Mouse (Mus musculus) lung, postnatal 14 days (tissue): Measurements from ENCODE around the gene Cblb.

ENCODE experiments used
- DNase-seq: peaks from one replicate; pipeline ENCODE4 v3.0.0; 2021

The Cblb gene

DNA sequence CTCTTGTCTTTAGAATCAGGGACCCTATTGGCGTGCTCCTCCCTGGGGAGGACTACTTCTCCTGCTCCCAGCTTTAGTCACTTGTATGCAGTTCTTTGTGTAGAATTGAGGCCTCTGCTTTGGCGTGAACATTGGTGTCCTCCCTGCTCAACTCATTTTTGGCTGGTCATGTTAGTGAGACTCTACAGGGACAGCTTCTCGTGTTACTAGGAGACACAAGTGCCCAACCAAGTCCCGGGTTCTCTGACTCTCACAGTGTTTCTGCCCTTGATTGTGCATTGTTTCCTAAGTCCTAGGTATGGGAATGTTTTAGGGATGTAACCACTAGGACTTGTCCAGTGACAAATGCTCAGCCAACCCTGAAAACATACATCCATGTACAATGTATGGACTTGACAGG lies 9.9 kb downstream of the Cblb start:
- DNase-seq = no peak

GRCm38 (mm10) chr16:52042667-52043379 lies 11.8 kb downstream of the Cblb start:
- no peak for DNase-seq

DNA sequence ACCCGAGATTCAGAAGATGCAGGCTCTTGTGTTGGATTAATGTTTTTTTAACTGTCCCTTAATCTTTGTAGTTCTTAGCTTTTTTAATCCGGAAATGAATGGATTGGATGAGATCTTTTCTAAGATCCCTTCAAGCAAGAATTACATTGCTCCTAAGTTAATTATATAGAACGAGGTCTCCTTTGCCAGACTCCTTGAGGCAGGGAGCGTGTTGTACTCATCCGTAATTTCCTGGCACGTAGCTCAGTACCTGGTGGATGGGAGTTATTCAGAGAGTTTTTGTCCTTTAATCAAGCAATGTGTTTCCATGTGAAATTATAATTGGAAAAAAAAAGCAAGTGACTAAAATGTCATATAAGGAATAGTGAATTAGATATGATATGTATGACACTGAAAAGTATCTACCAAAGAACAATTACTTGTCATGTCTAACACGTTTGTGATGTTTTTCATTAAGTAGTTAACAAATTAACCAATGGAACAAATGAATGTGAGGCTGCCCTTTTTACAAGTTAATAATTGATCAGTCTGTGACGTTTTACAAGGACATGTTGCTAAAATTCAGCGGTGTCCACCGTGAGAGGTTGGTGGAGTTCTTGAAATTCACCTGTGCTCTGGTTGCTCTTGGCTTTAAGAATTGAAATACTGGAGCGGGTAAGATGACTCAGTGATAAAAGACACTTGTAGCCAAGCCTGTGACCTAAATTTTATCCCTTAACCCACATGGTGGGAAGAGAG lies 12.5 kb downstream of the Cblb start:
- no peak for DNase-seq

GRCm38 (mm10) chr16:52044518-52044917 lies 13.5 kb downstream of the Cblb start:
- no peak for DNase-seq

- no peak for DNase-seq
Observed at GRCm38 (mm10) chr16:52044985-52045384, 14.0 kb downstream of the Cblb start.

- DNase-seq = no peak
Observed at GRCm38 (mm10) chr16:52046464-52046863, 15.4 kb downstream of the Cblb start.

DNA sequence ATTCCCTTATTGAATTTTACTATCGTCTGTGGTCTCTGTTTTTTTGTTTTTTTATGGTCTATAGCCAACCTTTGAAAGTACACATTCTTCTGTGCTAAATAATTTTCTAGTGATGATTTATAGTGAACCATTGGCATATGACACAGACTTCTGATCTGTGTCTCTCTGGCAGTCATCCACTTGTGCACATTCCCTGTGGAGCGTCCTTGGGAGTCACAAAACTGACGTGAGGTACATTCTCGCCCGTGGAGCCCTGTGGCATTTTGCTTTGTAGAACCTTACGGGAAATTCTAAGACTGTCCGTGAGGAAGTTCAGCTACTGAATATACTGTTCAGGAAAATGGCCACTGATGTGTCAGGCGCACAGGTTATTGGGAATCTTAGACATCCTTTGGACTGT lies 20.1 kb downstream of the Cblb start:
- DNase-seq = no peak

DNA sequence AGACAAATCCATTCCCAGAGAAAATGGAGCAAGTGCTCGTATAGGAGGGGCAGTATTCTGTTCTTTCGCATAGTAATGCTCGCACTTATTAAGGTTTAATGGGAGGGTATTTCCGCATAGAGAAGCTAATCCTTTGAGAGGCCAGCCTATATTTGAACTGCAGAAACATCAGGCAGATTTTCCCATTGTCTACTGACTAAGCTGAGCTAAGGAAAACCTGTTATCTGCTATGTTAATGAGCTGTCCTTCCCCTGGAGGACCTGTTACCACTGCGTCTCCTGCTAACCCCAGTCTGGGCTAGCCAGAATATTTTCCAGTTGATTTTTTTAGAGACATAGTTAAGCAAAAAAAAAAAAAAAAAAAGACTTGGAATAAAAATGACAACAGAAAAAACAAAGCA lies 21.7 kb downstream of the Cblb start:
- DNase-seq = no peak

- no peak for DNase-seq
Observed at GRCm38 (mm10) chr16:52055236-52055635, 24.2 kb downstream of the Cblb start.

GRCm38 (mm10) chr16:52056164-52056563 lies 25.1 kb downstream of the Cblb start:
- DNase-seq = no peak

GRCm38 (mm10) chr16:52057335-52057734 lies 26.3 kb downstream of the Cblb start:
- no peak for DNase-seq

DNA sequence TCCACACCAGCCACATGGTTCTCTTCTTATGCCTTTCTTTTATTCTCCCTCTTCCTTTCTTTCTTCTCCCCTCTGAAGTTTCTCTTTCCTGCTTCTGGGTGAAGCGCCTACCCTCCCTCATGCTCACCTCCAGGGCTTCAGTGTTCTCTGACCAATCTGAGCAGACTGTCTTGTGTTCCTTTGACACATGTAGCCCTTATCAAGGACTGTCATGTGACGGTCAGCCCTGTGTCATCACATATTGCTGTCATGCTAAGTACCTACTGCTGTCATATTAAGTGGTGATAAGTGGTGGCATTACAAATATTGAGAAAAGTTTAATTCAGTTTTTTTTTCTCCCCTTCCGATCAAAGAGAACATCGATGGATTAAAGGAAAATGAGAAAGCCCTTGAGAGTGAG lies 28.5 kb downstream of the Cblb start:
- DNase-seq = no peak

- peak; percentile 62 for DNase-seq
Observed at GRCm38 (mm10) chr16:52060100-52060719, 29.2 kb downstream of the Cblb start.

DNA sequence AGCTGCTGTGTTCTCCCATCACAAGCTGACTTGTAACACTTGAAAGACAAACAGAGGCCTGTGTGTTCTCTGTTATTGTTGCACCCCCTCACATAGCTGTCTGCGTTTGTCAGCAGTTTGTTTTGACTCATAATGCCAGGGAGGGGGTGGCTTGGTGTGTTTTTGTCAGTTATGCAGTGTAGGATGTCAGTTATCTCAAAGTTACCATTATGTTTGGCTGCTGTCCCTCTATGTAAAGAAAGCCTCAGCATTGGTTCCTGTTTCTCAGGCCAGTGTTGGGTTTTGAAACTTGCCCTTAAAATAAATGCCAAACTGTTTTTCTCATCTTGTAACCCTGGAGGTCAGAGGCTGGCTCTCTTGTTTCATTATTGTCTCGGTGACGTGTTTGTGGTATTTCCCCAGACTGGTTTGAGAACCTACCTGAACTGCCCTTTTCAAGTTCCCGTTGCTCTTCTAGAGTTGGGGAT lies 30.0 kb downstream of the Cblb start:
- DNase-seq = peak; percentile 26

GRCm38 (mm10) chr16:52064309-52065105 lies 33.5 kb downstream of the Cblb start:
- DNase-seq = no peak

DNA sequence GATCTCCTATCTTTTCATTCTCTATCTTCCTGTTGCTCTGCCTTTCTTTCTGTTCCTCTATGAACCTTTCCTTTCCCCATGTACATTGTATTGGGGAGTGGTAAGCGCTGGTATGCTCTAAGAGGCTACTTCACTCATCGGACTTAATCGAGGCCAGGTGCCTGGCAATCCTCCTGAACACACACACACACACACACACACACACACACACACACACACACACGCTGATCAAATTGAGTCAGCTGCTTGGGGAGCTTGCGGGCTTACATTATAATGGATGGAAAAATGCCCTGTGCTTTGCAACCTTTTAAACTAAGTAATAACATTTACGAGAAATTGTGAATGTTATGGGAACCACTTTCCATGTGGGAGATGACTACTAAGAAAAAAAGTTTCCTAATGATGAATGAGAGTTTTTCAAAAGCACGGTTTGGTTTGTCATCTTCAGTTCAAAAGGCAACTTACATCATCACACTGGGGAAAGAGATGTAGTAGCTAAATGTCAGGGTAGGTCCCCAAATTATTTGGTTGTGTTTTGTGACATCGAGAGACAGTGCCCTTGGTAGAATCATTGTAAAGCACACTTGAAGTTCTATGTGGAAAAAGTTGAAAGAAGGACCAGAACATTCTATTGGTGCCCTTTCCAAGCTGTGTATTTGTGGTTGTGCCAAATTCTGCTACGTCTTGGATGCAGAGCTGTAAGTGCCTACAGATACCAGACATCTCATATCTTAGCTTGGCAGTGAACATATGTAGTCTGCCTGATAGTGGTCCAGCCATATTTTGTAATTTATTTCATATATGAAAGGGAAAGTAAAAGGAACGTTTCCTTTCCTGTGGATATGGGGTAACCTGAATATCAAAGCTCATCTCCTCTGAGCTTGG lies 36.8 kb downstream of the Cblb start:
- DNase-seq = no peak

DNA sequence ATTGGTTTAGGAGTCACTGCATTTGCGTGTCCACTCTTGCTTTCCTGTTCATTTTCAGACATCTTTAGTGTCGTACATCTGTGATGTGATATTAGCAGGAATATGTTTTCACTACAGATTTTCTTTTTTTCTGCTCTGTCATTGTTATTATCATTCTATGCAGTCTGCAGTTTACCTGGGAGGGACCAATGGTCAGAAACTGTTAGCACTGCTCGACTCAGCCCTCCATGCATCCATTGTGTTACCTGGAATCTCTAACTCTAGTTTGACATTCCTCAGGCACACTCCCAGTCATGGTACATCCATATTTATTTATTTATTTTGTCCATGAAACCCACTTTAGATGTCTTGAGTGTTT lies 37.5 kb downstream of the Cblb start:
- no peak for DNase-seq

GRCm38 (mm10) chr16:52069648-52070047 lies 38.6 kb downstream of the Cblb start:
- DNase-seq = no peak

- no peak for DNase-seq
Observed at GRCm38 (mm10) chr16:52070128-52070527, 39.1 kb downstream of the Cblb start.

DNA sequence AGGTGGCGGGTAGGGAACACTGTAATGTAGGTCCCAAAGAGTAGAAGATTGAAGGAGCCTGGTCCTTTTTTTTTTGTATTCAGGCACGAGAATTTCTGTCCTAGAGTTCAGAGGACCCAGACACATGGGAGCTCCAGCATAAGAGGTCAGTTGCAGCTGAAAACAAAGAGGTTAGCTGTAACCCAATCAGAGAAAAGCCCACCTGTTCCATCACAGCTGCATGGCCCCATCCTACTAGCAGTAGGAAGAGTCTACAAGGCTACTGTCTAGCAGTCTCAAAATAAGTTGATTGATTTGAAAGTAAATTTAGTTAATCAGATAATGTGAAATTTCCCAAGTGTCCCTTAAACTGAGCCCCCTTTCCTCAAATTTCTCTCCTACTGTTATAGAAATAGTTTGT lies 40.3 kb downstream of the Cblb start:
- no peak for DNase-seq

DNA sequence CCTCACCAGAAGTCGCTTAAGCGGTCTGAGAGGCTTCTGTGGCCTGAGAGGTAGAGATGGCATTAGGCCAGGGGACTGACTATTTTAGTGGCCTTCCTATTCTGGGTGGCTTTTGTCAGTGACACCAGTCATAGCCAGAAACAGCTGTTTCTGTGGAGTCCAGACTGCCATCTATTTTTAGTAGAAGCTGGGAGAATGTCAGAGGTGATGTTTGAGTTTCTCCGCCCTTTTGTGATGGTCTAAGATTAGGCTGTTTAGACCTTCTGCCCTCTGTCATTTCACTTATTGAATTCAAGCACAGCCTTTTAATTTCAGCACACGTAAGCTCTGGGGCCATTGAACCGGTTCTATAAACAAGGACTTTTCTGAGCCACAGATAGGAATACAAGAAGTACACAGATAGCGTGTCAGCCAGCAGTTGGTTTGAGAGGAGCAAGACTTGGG lies 40.8 kb downstream of the Cblb start:
- peak; percentile 63 for DNase-seq

DNA sequence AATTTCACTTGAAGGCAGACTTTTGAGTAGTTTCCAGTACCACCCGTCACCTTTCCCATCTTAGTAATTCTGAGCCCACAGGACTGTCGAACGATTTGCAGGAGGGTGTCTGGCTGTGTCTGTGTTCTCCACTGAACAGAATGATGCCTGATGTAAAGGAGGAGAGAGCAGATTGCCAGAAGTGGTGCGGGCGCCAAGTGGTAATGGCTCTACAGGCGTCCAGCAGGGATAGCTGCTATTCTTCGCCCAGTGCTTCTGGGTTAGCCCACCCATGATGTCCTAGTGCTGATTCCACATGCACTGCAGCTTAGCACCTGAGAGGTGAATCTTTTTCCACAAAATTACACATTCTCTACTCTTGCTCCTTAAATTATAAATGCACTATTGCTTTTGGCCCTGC lies 45.6 kb downstream of the Cblb start:
- DNase-seq = no peak
